Mouse (Mus musculus): ENCODE measurements around the gene Sh3d19. TPM values are rescaled to one million over a fixed set of nuclear protein-coding genes. Genes with fewer than 3 reads are reported as not detected.
"Not testable (repeated sequence)": the region's sequence is repeated elsewhere in the genome, so short reads cannot be mapped to it uniquely, and the experiment has no call there.

Sh3d19 gene
- total RNA-seq, 2 experiments from 2014 or later, result 15.6 to 16.0 TPM

GRCm38 (mm10) chr3:85950914-85951313 is 20.0 kb upstream of the Sh3d19 start:
- no peak for TF ChIP-seq CTCF (IDR thresholded peaks at IDR 0.05)
- intact Hi-C loops (cut with DNase I), result no loop called here
- no peak for DNase-seq (ENCODE audit: extremely low spot score in 1 of 2, low spot score in 2 of 2)
- Histone ChIP-seq H3K4me3 (no peak overlapping the region), H3K27ac (no peak overlapping the region)

- H3K27ac ChIP-seq, result no peak overlapping the region
- no peak for DNase-seq (ENCODE audit: extremely low spot score in 1 of 2, low spot score in 2 of 2)
- intact Hi-C loops (cut with DNase I), result no loop called here
These were observed 18.1 kb upstream of the Sh3d19 start for GRCm38 (mm10) chr3:85952696-85953283.

GRCm38 (mm10) chr3:85955269-85955668 is 15.6 kb upstream of the Sh3d19 start:
- no peak overlapping the region for H3K4me3 ChIP-seq
- intact Hi-C loops (cut with DNase I), result no loop called here
- no peak overlapping the region for H3K27ac ChIP-seq
- no peak for TF ChIP-seq CTCF (IDR thresholded peaks at IDR 0.05)
- DNase-seq (ENCODE audit: extremely low spot score in 1 of 2, low spot score in 2 of 2), result no peak

More at GRCm38 (mm10) chr3:85952696-85953283, 18.1 kb upstream of the Sh3d19 start:
- TF ChIP-seq CTCF (IDR thresholded peaks at IDR 0.05), result no peak
- H3K4me3 ChIP-seq, result no peak overlapping the region

DNA sequence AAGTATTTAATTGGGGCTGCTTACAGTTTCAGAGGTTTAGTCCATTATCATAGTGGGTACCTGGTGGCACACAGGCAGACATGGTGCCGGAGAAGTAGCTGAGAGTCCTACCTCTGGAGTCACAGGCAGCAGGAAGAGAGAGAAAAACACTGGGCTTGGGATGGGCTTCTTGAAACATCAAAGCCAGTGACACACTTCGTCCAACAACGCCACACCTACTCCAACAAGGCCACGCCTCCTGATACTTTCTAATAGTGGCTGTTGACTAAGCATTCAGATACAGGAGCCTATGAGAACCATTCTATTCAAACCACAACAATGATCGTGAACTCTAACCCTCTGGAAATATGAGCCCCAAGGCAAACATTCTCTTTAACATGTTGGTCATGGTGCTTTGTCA is 15.2 kb upstream of the Sh3d19 start:
- intact Hi-C loops (cut with DNase I), result no loop called here
- DNase-seq (ENCODE audit: extremely low spot score in 1 of 2, low spot score in 2 of 2), result no peak
- Histone ChIP-seq H3K27ac (no peak overlapping the region), H3K4me3 (no peak overlapping the region)
- no peak for TF ChIP-seq CTCF (IDR thresholded peaks at IDR 0.05)

DNA sequence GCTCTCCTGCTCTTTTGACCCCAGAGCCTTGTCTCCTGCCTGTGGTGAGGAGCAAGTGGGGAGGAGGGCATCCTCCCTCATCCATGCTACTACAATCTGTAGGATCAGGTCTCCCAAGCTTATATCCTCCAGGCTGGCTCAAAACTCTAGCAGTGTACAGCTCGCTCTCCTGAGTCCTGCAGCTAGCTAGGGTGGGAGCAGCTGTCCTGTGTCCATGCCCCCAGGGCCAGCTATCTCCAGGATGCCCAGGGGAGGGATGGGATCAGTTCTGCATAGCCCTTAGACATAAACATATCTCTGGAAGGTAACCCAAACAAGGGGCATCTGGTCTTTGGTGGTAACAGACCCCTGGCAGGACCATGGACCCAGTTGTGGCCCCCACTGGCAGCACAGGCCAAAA is 11.2 kb upstream of the Sh3d19 start:
- no peak for DNase-seq (ENCODE audit: extremely low spot score in 1 of 2, low spot score in 2 of 2)
- H3K4me3 ChIP-seq, result no peak overlapping the region
- TF ChIP-seq CTCF (IDR thresholded peaks at IDR 0.05), result no peak
- H3K27ac ChIP-seq, result no peak overlapping the region
- intact Hi-C loops (cut with DNase I), result no loop called here

- peak in 1 of 2 experiments; percentile 13 for DNase-seq (ENCODE audit: extremely low spot score in 1 of 2, low spot score in 2 of 2)
- intact Hi-C loops (cut with DNase I), result no loop called here
These were observed 9.8 kb upstream of the Sh3d19 start for GRCm38 (mm10) chr3:85961134-85961533.

GRCm38 (mm10) chr3:85965479-85965878 is 5.4 kb upstream of the Sh3d19 start:
- Histone ChIP-seq H3K27ac (no peak overlapping the region), H3K4me3 (no peak overlapping the region)
- intact Hi-C loops (cut with DNase I), result no loop called here
- no peak for DNase-seq (ENCODE audit: extremely low spot score in 1 of 2, low spot score in 2 of 2)
- no peak for TF ChIP-seq CTCF (IDR thresholded peaks at IDR 0.05)

More at GRCm38 (mm10) chr3:85961134-85961533, 9.8 kb upstream of the Sh3d19 start:
- no peak overlapping the region for H3K27ac ChIP-seq
- TF ChIP-seq CTCF (IDR thresholded peaks at IDR 0.05), result no peak
- H3K4me3 ChIP-seq, result no peak overlapping the region

DNA sequence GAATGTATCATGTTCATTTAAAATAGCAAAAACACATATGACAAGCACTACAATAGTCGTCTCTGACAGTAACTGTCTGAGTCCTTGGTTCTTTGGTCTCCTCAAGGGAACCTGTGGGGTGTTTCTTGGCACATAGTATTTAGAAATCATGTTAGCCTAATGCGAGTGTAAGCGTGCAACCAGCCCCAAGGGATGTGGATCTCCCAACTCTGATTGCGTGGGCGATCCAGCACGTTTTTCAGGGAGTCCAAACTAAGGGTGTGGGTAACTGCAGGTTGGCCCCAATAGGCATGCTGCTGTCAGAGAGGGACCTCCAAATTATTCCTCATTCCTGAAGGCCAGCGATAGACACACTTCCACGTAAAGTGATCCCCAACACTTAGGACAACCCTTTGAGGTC is 1.9 kb upstream of the Sh3d19 start:
- TF ChIP-seq CTCF (IDR thresholded peaks at IDR 0.05), result no peak
- H3K27ac ChIP-seq, result no peak overlapping the region
- intact Hi-C loops (cut with DNase I), result no loop called here
- DNase-seq (ENCODE audit: extremely low spot score in 1 of 2, low spot score in 2 of 2), result no peak
- no peak overlapping the region for H3K4me3 ChIP-seq

DNA sequence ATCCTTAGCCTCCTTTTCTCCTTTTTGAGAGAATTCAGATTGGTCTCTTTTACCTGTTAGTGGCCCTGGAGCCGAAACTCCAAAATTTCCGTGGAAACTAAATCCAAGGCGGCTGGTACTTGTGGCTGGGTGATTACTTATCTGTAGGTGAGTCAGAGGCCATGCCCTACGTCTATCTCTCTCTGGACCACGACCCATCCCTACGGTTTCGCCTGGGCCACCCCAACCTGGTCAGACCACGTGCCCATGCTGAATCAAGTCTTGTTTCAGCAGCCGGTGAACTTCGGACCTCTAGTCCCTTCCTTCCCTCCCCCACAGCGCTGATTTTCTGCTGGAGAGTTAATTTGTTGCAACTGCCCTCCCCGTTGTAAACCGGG is 678 bp downstream of the Sh3d19 start:
- H3K27ac ChIP-seq, result peak overlapping the region; percentile 67
- intact Hi-C loops (cut with DNase I), result no loop called here

GRCm38 (mm10) chr3:85973376-85974140 is 2.6 kb downstream of the Sh3d19 start:
- DNase-seq (ENCODE audit: extremely low spot score in 1 of 2, low spot score in 2 of 2), result no peak
- TF ChIP-seq CTCF (IDR thresholded peaks at IDR 0.05), result no peak
- no peak overlapping the region for H3K27ac ChIP-seq
- no peak overlapping the region for H3K4me3 ChIP-seq
- intact Hi-C loops (cut with DNase I), result no loop called here

More for the DNA sequence above, 678 bp downstream of the Sh3d19 start:
- no peak for TF ChIP-seq CTCF (IDR thresholded peaks at IDR 0.05)
- DNase-seq (ENCODE audit: extremely low spot score in 1 of 2, low spot score in 2 of 2), result peak in 1 of 2 experiments; percentile 11
- peak overlapping the region; percentile 58 for H3K4me3 ChIP-seq

DNA sequence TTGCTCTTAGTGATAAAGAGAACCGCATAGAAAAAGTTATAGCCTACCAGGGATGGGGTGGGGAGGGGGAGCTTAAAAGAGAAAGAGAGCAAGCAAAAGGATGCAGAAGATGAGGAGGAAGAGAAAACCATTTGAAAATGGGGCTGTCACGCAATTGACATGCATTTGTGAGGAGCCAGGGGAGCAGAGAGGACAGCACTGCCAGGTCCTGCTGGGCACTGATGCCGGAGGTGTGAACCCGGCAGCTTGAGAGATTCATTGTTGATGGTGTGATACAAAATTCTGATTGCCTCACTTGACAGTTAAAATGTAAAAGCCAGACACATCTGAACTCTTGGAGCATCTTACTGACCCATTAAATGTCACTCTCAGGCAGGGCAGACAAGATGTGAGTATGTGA is 3.5 kb downstream of the Sh3d19 start:
- no peak for DNase-seq (ENCODE audit: extremely low spot score in 1 of 2, low spot score in 2 of 2)
- Histone ChIP-seq H3K4me3 (no peak overlapping the region), H3K27ac (no peak overlapping the region)
- TF ChIP-seq CTCF (IDR thresholded peaks at IDR 0.05), result no peak
- intact Hi-C loops (cut with DNase I), result no loop called here

GRCm38 (mm10) chr3:85980036-85980435 is 9.1 kb downstream of the Sh3d19 start:
- no peak for TF ChIP-seq CTCF (IDR thresholded peaks at IDR 0.05)
- no peak overlapping the region for H3K4me3 ChIP-seq
- no peak for DNase-seq (ENCODE audit: extremely low spot score in 1 of 2, low spot score in 2 of 2)
- intact Hi-C loops (cut with DNase I), result no loop called here
- H3K27ac ChIP-seq, result no peak overlapping the region

- H3K27ac ChIP-seq; DNase-seq (ENCODE audit: extremely low spot score in 1 of 2, low spot score in 2 of 2); H3K4me3 ChIP-seq; intact Hi-C loops (cut with DNase I): not testable (repeated sequence)
These were observed 10.9 kb downstream of the Sh3d19 start for GRCm38 (mm10) chr3:85981761-85982160.
